Mouse (Mus musculus) CH12.LX (cell line): Measurements from ENCODE around the gene Il34. TPM values are rescaled to one million over a fixed set of nuclear protein-coding genes. Genes with fewer than 3 reads are reported as not detected.

Experiments used
- DNase-seq: peaks from one replicate; pipeline ENCODE4 v3.0.0-alpha.2; 2013; ENCODE audit errors: extremely low read depth
- H3K27ac ChIP-seq: 2 replicates; pipeline ENCODE4 v1.5.1; 2012; ENCODE audit warnings: low read depth, mild to moderate bottlenecking, control low read depth, moderate library complexity; ENCODE audit not compliant: insufficient read depth
- H3K27me3 ChIP-seq: replicated peaks from 2 replicates; pipeline ENCODE3; 2012; ENCODE audit warnings: inconsistent platforms
- H3K36me3 ChIP-seq, 2 experiments: replicated peaks in 1 of 2; 2 replicates each; pipeline versions ENCODE3 to v1.6.1; 2012; ENCODE audit warnings: inconsistent platforms in 1 of 2, low read length in 1 of 2, mild to moderate bottlenecking in 1 of 2, mixed read lengths in 1 of 2, moderate library complexity in 1 of 2; ENCODE audit not compliant: control insufficient read depth in 1 of 2, insufficient read depth in 1 of 2
- H3K4me1 ChIP-seq, 2 experiments: 2 replicates each; pipeline ENCODE4 v1.6.1; 2012; ENCODE audit warnings: inconsistent platforms in 1 of 2, moderate library complexity in 1 of 2; ENCODE audit not compliant: insufficient read depth in 2 of 2, control insufficient read depth in 1 of 2
- H3K4me2 ChIP-seq: 2 replicates; pipeline ENCODE4 v1.6.1; 2012; ENCODE audit warnings: low read depth, mild to moderate bottlenecking, control low read depth; ENCODE audit not compliant: poor library complexity, insufficient read depth, severe bottlenecking
- H3K4me3 ChIP-seq, 3 experiments: fragments of 150-350 bp in 1 of 3; sonication (generic) in 1 of 3; replicated peaks in 1 of 3; 2 replicates each; pipeline versions ENCODE3 to v1.5.1; 2011 to 2012; ENCODE audit warnings: low read depth in 2 of 3, low read length in 2 of 3, mild to moderate bottlenecking in 2 of 3, moderate library complexity in 2 of 3, control low read depth in 1 of 3, improper control_type of control experiment in 1 of 3, inconsistent platforms in 1 of 3, mixed read lengths in 1 of 3; ENCODE audit not compliant: poor library complexity in 1 of 3
- H3K79me2 ChIP-seq: replicated peaks from 2 replicates; pipeline ENCODE4 v1.6.1; 2012; ENCODE audit warnings: mild to moderate bottlenecking, moderate library complexity; ENCODE audit not compliant: control insufficient read depth, poor library complexity, insufficient read depth, severe bottlenecking; ENCODE audit errors: extremely low read depth
- H3K9ac ChIP-seq: 2 replicates; pipeline ENCODE4 v1.6.1; 2012; ENCODE audit warnings: low read depth, mild to moderate bottlenecking, control low read depth, moderate library complexity; ENCODE audit not compliant: insufficient read depth
- H3K9me3 ChIP-seq: replicated peaks from 2 replicates; pipeline ENCODE3; 2012; ENCODE audit warnings: low read length, inconsistent platforms, mixed read lengths
- CHD1 ChIP-seq: IDR thresholded peaks from 2 replicates; pipeline ENCODE4 v1.6.1; 2012; ENCODE audit warnings: low read depth, low read length, improper control_type of control experiment, inconsistent platforms
- CHD2 ChIP-seq: IDR thresholded peaks from 2 replicates; pipeline ENCODE4 v1.6.1; 2011; ENCODE audit warnings: low read length, improper control_type of control experiment
- CTCF ChIP-seq, 2 experiments: IDR thresholded peaks in 1 of 2; conservative IDR thresholded peaks in 1 of 2; 2 replicates each; pipeline ENCODE4 v1.5.1; 2011 to 2012; ENCODE audit warnings: low read depth in 2 of 2, low read length in 2 of 2, improper control_type of control experiment in 1 of 2, inconsistent platforms in 1 of 2, mild to moderate bottlenecking in 1 of 2, moderate library complexity in 1 of 2
- E2F4 ChIP-seq: IDR thresholded peaks from 2 replicates; pipeline ENCODE4 v1.6.1; 2011; ENCODE audit warnings: low read depth, low read length, improper control_type of control experiment; ENCODE audit not compliant: insufficient replicate concordance
- KAT2A ChIP-seq: IDR thresholded peaks from 2 replicates; pipeline ENCODE4 v1.6.1; 2012; ENCODE audit warnings: low read length, improper control_type of control experiment, inconsistent platforms; ENCODE audit not compliant: insufficient replicate concordance
- MAFK ChIP-seq: IDR thresholded peaks from 2 replicates; pipeline ENCODE4 v1.6.1; 2011; ENCODE audit warnings: low read length, improper control_type of control experiment; ENCODE audit not compliant: insufficient replicate concordance
- MAX ChIP-seq: IDR thresholded peaks from 2 replicates; pipeline ENCODE4 v1.6.1; 2011; ENCODE audit warnings: low read length, improper control_type of control experiment
- MAZ ChIP-seq: IDR thresholded peaks from 2 replicates; pipeline ENCODE4 v1.6.1; 2012; ENCODE audit warnings: low read depth, mild to moderate bottlenecking, inconsistent platforms, low read length, improper control_type of control experiment, moderate library complexity
- NELFE ChIP-seq: IDR thresholded peaks from 2 replicates; pipeline ENCODE4 v1.6.1; 2011; ENCODE audit warnings: low read depth, low read length, improper control_type of control experiment
- PAX5 ChIP-seq: IDR thresholded peaks from 2 replicates; pipeline ENCODE4 v1.6.1; 2012; ENCODE audit warnings: low read length, inconsistent platforms, mixed read lengths
- POLR2A ChIP-seq: IDR thresholded peaks from 2 replicates; pipeline ENCODE4 v1.6.1; 2011; ENCODE audit warnings: low read depth, mild to moderate bottlenecking, improper control_type of control experiment, low read length
- RAD21 ChIP-seq: IDR thresholded peaks from 2 replicates; pipeline ENCODE4 v1.6.1; 2011; ENCODE audit warnings: low read depth, mild to moderate bottlenecking, low read length, improper control_type of control experiment, moderate library complexity
- TBP ChIP-seq: conservative IDR thresholded peaks from 2 replicates; pipeline ENCODE4 v1.6.1; 2011; ENCODE audit warnings: low read depth, low read length, improper control_type of control experiment
- TCF12 ChIP-seq: IDR thresholded peaks from 2 replicates; pipeline ENCODE4 v1.6.1; 2014; ENCODE audit warnings: low read depth, mild to moderate bottlenecking, inconsistent platforms, low read length, improper control_type of control experiment
- UBTF ChIP-seq: IDR thresholded peaks from 2 replicates; pipeline ENCODE4 v1.6.1; 2012; ENCODE audit warnings: low read depth, mild to moderate bottlenecking, inconsistent platforms, low read length, improper control_type of control experiment, moderate library complexity
- USF2 ChIP-seq: conservative IDR thresholded peaks from 2 replicates; pipeline ENCODE4 v1.6.1; 2011; ENCODE audit warnings: low read depth, low read length, improper control_type of control experiment
- ZC3H11A ChIP-seq: IDR thresholded peaks from 2 replicates; pipeline ENCODE4 v1.6.1; 2012; ENCODE audit warnings: low read depth, mild to moderate bottlenecking, inconsistent platforms, low read length, improper control_type of control experiment
- ZMIZ1 ChIP-seq: IDR thresholded peaks from 2 replicates; pipeline ENCODE4 v1.6.1; 2012; ENCODE audit warnings: low read depth, mild to moderate bottlenecking, inconsistent platforms, low read length, improper control_type of control experiment
- dilution Hi-C: fragments of 300-500 bp; cut with MboI; formaldehyde crosslinking; loops from 2 replicates; pipeline ENCODE4 v1.14.3; 2020; ENCODE audit warnings: low sequenced_read_pairs; ENCODE audit not compliant: extremely low pct_unique_long_range_greater_than_20kb, extremely low pct_ligation_motif_present
- in situ Hi-C: fragments of 300-500 bp; cut with MboI; formaldehyde crosslinking; loops from 3 replicates; pipeline ENCODE4 v1.14.3; 2019; ENCODE audit warnings: low sequenced_read_pairs, low pct_ligation_motif_present, low pct_unique_long_range_greater_than_20kb, mixed read lengths
- polyA plus RNA-seq: library from polyadenylated mRNA; unstranded; fragments of >175 nt; gene quantifications from 2 replicates; pipeline ENCODE4 v1.2.1, GENCODE M21; 2012; ENCODE audit warnings: low read depth; ENCODE audit not compliant: insufficient read length
- total RNA-seq, 2 experiments: library from RNA; depleted of rRNA; stranded (reverse); fragments of 300-350 nt in 1 of 2; fragments of >200 nt in 1 of 2; gene quantifications; 2 replicates each; pipeline ENCODE4 v1.2.3; 2012 to 2014

Il34 gene
- total and polyA plus RNA-seq, 3 experiments: 0.21 TPM; not detected in 2

DNA sequence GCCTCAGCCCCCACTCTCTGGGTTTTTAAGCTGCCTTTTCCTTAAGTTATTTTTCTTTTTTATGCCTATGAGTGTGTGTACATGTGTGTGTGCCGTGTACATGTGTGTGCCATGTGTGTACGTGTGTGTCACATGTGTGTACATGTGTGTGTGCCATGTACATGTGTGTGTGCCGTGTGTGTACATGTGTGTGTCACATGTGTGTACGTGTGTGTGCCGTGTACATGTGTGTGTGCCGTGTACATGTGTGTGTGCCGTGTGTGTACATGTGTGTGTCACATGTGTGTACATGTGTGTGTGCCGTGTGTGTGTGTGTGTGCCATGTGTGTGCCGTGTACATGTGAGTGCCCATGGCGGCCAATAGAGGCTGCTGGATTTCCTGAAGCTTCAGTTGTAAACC is 60.6 kb downstream of the Il34 start:
- no peak for TF ChIP-seq E2F4
- TF ChIP-seq MAX: no peak
- TF ChIP-seq, all 38 proteins: peak for 0
- in situ Hi-C loops: no loop called here
- Histone ChIP-seq H3K9ac (no peak overlapping the region), H3K27me3 (no peaks in the 10 kb centered on the region), H3K4me2 (no peak overlapping the region), H3K36me3 (no peaks in the 10 kb centered on the region), H3K27ac (no peak overlapping the region), H3K9me3 (no peaks in the 10 kb centered on the region), H3K4me3 (peak overlapping the region in 1 of 3 experiments; percentile 48), H3K79me2 (no peaks in the 10 kb centered on the region), H3K4me1 (peaks cover 3 to 8% of the 10 kb centered on the region in 2 experiments)
- dilution Hi-C loops: no loop called here
- DNase-seq: no peak

DNA sequence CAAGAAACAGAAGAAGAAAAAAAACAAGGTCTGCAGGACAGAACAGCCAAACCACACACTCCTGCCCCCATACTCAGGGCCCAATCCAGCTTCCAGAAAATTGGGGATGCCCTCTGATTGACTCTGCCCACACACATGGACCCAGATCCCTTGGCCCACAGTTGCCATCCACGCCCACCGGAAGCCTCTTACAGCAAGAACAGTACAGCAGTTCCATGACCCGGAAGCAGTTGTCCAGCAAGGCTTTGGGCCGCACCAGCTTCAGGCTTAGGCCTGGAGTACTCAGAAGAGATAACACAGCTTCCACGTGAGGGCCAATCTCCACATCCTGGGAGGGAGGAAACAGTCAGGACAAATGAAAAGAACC is 63.3 kb downstream of the Il34 start:
- in situ Hi-C loops: no loop called here
- no peak for DNase-seq
- TF ChIP-seq USF2 (no peak), CTCF (conservative IDR thresholded peaks at IDR 0.05 in 1 of 2, IDR thresholded peaks at IDR 0.05 in 1 of 2; ENCODE audit: low read depth in 2 of 2, low read length in 2 of 2) (no peak), ZC3H11A (no peak), CHD2 (no peak), TCF12 (no peak), TBP (no peak)
- H3K27me3 ChIP-seq: no peaks in the 10 kb centered on the region
- no peaks in the 10 kb centered on the region for H3K9me3 ChIP-seq
- H3K36me3 ChIP-seq: peaks cover 0 to 4% of the 10 kb centered on the region in 2 experiments
- peaks cover 3 to 8% of the 10 kb centered on the region in 2 experiments for H3K4me1 ChIP-seq
- H3K79me2 ChIP-seq: no peaks in the 10 kb centered on the region
- no peak overlapping the region for H3K4me3 ChIP-seq
- H3K9ac ChIP-seq: no peak overlapping the region
- no peak overlapping the region for H3K27ac ChIP-seq
- dilution Hi-C loops: no loop called here
- H3K4me2 ChIP-seq: no peak overlapping the region

DNA sequence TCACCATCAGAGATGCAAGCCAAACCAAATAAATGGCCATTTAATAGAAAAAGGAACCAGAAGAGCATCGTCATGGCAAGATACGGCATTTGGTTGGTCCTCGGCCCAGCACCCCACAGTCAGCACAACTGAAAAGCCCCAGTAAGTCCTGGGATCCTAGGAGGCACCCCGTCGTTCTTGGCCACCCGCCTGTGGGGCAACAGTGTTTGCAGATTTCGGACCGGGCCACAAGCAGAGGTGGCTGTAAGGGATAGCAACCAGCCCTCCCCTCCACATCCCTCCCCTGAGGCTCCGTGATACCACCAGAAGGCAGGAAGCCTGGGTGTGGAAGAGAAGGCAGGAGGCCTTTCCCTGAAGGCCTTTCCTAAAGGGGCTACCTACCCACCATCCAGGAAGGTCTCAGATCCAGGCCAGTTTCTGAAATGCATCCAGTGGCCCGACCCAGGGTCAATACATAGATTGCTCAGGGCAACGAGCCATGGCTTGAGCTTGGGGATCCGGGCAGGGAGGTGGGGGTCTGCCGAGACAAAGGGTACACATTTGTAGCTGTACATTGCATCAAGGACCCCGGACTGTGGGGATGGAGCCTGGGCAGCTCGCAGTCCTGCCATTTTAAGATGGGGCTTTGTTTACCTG is 63.8 kb downstream of the Il34 start:
- dilution Hi-C loops (no loop called here), in situ Hi-C loops (no loop called here)
- peaks cover 3 to 8% of the 10 kb centered on the region in 2 experiments for H3K4me1 ChIP-seq
- no peak for DNase-seq
- no peaks in the 10 kb centered on the region for H3K79me2 ChIP-seq
- no peak overlapping the region for H3K9ac ChIP-seq
- no peaks in the 10 kb centered on the region for H3K27me3 ChIP-seq
- H3K27ac ChIP-seq: no peak overlapping the region
- no peak overlapping the region for H3K4me2 ChIP-seq
- no peaks in the 10 kb centered on the region for H3K9me3 ChIP-seq
- TF ChIP-seq ZMIZ1 (no peak), TBP (no peak), TCF12 (no peak), UBTF (no peak), MAFK (no peak), POLR2A (no peak), CHD1 (no peak), PAX5 (no peak), MAZ (no peak), ZC3H11A (no peak), NELFE (no peak), KAT2A (no peak), RAD21 (no peak)
- no peak overlapping the region for H3K4me3 ChIP-seq
- peaks cover 0 to 4% of the 10 kb centered on the region in 2 experiments for H3K36me3 ChIP-seq
